Mouse (Mus musculus): ENCODE measurements around the gene Gm20532.
"Not testable (repeated sequence)": the region's sequence is repeated elsewhere in the genome, so short reads cannot be mapped to it uniquely, and the experiment has no call there.

Gm20532 gene

DNA sequence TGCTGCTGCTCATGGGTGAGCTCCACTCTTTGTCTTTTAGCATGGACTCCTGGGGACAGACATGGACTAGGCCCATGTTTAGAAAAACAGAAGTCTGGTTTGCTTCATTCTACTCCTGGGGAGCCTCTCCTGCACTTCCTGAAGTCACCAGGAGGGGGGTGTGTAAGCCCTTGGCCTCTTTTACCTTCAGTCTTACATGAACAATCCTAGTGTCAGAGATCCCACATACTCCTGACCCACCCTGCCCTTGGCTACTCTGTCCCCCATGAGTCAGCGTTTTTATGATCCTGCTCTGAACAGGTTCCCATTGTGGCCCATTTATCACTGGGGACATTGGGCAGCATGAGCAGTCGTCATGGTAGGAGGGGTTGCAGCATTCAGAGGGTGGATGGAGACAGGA lies 57.5 kb downstream of the Gm20532 start:
- DNase-seq (ENCODE audit: extremely low spot score, low read depth, low spot score) = no peak

DNA sequence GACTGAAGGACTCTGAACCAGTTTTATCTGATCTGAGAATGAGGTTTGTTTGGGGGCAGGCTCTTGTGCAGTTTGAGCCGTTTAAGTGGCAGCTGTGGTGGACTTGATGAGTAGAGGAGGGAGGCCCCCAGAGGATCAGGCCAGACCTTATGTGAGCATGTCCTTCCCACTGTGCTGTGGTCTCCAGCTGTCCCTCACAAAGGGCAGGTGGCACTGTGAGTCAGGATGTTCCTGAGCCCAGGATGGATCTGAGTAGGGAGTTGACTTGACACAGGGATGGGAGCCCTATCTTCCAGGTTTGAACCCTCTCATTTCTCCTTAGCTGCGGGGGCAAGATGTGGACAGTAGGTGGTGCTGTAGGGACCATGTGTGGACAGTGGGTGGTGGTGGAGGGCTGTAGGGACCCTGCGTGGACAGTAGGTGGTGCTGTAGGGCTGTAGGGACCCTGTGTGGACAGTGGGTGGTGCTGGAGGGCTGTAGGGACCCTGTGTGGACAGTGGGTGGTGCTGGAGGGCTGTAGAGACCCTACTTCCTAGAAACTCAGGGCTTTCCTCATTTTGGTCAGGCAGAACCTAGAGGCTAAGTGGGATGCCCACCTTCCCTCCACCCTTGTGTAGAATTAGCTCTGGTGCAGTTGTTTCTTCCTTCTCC lies 60.3 kb downstream of the Gm20532 start:
- DNase-seq (ENCODE audit: extremely low spot score, low read depth, low spot score) = peak; percentile 80

- no peak for DNase-seq (ENCODE audit: extremely low spot score, low read depth, low spot score)
Measured at GRCm38 (mm10) chr2:26654687-26655086, 68.2 kb downstream of the Gm20532 start.

DNA sequence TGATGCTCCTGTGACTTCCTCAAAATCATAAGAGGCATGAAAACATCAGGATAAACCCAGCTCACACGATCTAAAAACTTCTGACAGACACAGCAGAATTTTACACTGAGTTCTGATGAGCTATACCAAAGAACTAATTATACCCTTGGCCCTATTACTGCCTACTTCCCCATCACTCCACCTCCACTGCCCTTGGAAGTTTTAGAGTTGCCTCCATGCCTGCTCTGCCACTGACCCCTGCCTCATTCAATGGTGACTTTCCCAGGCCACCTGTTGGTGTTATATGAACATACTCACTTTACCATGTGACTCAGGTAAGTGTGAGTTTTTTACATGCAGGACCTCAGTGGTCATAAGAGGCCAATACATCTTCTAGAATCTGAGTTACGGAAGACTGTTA lies 71.0 kb downstream of the Gm20532 start:
- DNase-seq (ENCODE audit: extremely low spot score, low read depth, low spot score) = no peak

- DNase-seq (ENCODE audit: extremely low spot score, low read depth, low spot score) = no peak
Measured at GRCm38 (mm10) chr2:26661143-26661752, 74.8 kb downstream of the Gm20532 start.

DNA sequence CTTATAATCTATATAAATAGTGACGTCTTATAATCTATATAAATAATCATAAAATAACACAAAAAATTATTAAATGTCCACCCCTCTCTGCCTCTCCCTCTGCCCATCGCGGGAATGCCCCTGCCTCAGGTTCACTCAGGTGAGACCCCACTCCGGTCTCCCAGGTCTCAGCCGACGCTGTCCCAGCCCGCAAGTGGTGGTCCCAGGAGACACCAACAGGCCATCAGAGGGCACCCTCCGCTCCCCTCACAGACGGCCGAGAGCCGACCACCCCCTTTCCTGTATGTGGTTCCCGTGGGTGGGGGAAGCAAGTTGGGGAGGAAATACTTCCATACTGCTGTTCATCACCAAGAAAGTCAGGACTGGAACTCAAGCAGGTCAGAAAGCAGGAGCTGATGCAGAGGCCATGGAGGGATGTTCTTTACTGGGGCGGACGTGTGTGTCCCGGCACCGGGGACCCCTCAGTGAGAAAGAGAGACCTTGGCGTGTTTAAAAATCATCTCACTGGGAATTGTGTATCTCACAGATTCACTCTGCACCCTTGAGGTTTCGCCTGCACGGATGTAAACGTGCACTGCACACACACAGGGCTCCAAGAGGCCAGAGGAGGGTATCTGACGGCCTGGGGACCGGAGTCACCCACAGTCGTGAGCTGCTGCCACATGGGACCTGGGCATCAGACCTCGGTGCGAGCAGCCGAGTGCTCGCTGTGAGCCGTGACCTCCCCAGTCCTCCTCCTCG lies 75.5 kb downstream of the Gm20532 start:
- no peak for DNase-seq (ENCODE audit: extremely low spot score, low read depth, low spot score)

GRCm38 (mm10) chr2:26662509-26662882 lies 76.1 kb downstream of the Gm20532 start:
- DNase-seq (ENCODE audit: extremely low spot score, low read depth, low spot score) = no peak

DNA sequence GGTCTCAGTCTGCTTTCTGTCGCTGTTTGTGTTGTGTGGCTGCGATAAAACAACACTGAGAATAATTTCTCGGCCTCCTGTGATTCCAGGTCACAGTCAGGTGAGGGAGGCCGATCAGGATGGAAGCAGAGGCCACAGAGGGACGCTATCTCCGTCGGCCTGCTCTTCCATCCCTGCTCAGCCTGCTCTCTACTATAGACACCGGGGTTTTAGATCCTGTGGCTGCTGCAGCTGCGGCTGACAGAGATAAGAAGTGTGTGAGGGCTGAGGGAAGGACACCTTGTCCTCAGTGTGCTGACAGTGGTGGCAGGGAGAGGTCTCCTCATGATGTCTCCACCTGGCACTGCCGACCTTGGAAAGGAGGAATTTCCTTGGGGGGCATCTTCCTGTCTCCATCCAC lies 76.7 kb downstream of the Gm20532 start:
- DNase-seq (ENCODE audit: extremely low spot score, low read depth, low spot score) = no peak

DNA sequence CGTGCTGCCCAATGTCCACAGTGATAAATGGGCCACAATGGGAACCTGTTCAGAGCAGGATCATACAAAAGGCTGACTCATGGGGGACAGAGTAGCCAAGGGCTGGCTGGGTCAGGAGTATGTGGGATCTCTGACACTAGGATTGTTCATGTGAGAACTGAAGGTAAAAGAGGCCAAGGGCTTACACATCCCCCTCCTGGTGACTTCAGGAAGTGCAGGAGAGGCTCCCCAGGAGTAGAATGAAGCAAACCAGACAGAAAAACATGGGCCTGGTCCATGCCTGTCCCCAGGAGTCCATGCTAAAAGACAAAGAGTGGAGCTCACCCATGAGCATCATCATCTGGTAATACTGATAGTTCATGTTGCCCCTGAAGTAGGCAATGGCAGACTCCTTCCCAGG lies 77.1 kb downstream of the Gm20532 start:
- not testable (repeated sequence) for DNase-seq (ENCODE audit: extremely low spot score, low read depth, low spot score)

GRCm38 (mm10) chr2:26668746-26669145 lies 82.3 kb downstream of the Gm20532 start:
- no peak for DNase-seq (ENCODE audit: extremely low spot score, low read depth, low spot score)

- DNase-seq (ENCODE audit: extremely low spot score, low read depth, low spot score) = no peak
Measured at GRCm38 (mm10) chr2:26671182-26671581, 84.7 kb downstream of the Gm20532 start, which contains the start of gene Lcn4. Lcn4 (minus strand) TSS chr2:26671282.

Measured in hindlimb bud, embryonic 11.5 days (tissue).